Mouse (Mus musculus) urinary bladder, adult 2 months (tissue): ENCODE results near the gene Cpt1c. TPM values are rescaled to one million over a fixed set of nuclear protein-coding genes. Genes with fewer than 3 reads are reported as not detected.
"Not testable (repeated sequence)": the region's sequence is repeated elsewhere in the genome, so short reads cannot be mapped to it uniquely, and the experiment has no call there.

Experiments used
- DNase-seq: peaks from one replicate; pipeline ENCODE4 v3.0.0; 2022; ENCODE audit warnings: low spot score
- polyA plus RNA-seq: library from polyadenylated mRNA; depleted of rRNA; stranded (reverse); fragments of >200 nt; gene quantifications from 2 replicates; pipeline ENCODE4 v1.2.3, GENCODE M21; 2012; rRNA removed

Gene Cpt1c
- 26.1 and 26.8 TPM in 2 replicates for polyA plus RNA-seq

GRCm38 (mm10) chr7:44974383-44975116, at the start of gene Cpt1c:
Cpt1c (minus strand) TSS chr7:44974851.
- DNase-seq, result no peak

GRCm38 (mm10) chr7:45023711-45024110, 49.1 kb upstream of the Cpt1c start:
- DNase-seq, result not testable (repeated sequence)

GRCm38 (mm10) chr7:45020225-45020624, 45.6 kb upstream of the Cpt1c start:
- no peak for DNase-seq

GRCm38 (mm10) chr7:45019031-45019571, 44.5 kb upstream of the Cpt1c start:
- peak; percentile 49 for DNase-seq

GRCm38 (mm10) chr7:45017242-45018061, 42.8 kb upstream of the Cpt1c start, which contains the start of gene Rras:
Rras (plus strand) TSS chr7:45017961.
- peak; percentile 82 for DNase-seq

- no peak for DNase-seq
These were observed 42.1 kb upstream of the Cpt1c start for GRCm38 (mm10) chr7:45016761-45017160.

- peak; percentile 95 for DNase-seq
These were observed 41.4 kb upstream of the Cpt1c start, which contains the start of gene Scaf1 for GRCm38 (mm10) chr7:45015957-45016612. Scaf1 (minus strand) TSS chr7:45016363.

- DNase-seq, result no peak
These were observed 40.8 kb upstream of the Cpt1c start for GRCm38 (mm10) chr7:45015344-45015956.

GRCm38 (mm10) chr7:45014096-45014451, 39.4 kb upstream of the Cpt1c start:
- DNase-seq, result no peak

- no peak for DNase-seq
These were observed 38.9 kb upstream of the Cpt1c start for GRCm38 (mm10) chr7:45013366-45014095.

- DNase-seq, result no peak
These were observed 38.2 kb upstream of the Cpt1c start for GRCm38 (mm10) chr7:45012824-45013223.

GRCm38 (mm10) chr7:45012011-45012410, 37.4 kb upstream of the Cpt1c start:
- no peak for DNase-seq

- DNase-seq, result no peak
These were observed 33.8 kb upstream of the Cpt1c start for GRCm38 (mm10) chr7:45008411-45008810.

GRCm38 (mm10) chr7:45007846-45008245, 33.2 kb upstream of the Cpt1c start:
- DNase-seq, result no peak

- no peak for DNase-seq
These were observed 32.5 kb upstream of the Cpt1c start for GRCm38 (mm10) chr7:45007141-45007540.

GRCm38 (mm10) chr7:45006503-45006902, 31.9 kb upstream of the Cpt1c start:
- DNase-seq, result no peak

GRCm38 (mm10) chr7:45005321-45005992, 30.8 kb upstream of the Cpt1c start:
- no peak for DNase-seq

- no peak for DNase-seq
These were observed 29.9 kb upstream of the Cpt1c start for GRCm38 (mm10) chr7:45004546-45004945.

- DNase-seq, result no peak
These were observed 27.8 kb upstream of the Cpt1c start for GRCm38 (mm10) chr7:45002440-45002839.

GRCm38 (mm10) chr7:45000539-45001114, 26.0 kb upstream of the Cpt1c start:
- DNase-seq, result no peak
